Mouse (Mus musculus): ENCODE data around the gene Ttc37.

- no peak for TF ChIP-seq CTCF (conservative IDR thresholded peaks at IDR 0.05; ENCODE audit: insufficient read depth, insufficient read length, low read depth, low read length)
- no peak for TF ChIP-seq POLR2A (IDR thresholded peaks at IDR 0.05; ENCODE audit: low read depth, low read length)
Measured at GRCm38 (mm10) chr13:76098493-76099303, at the start of gene Ttc37, which contains the start of gene Arsk.

All from kidney, adult 2 months (tissue).